Mouse (Mus musculus) lung, adult 10 weeks (tissue): ENCODE measurements around the gene Ube2dnl2. TPM values are rescaled to one million over a fixed set of nuclear protein-coding genes. Genes with fewer than 3 reads are reported as not detected.

Experiments
- polyA plus RNA-seq: library from polyadenylated mRNA; stranded (reverse); fragments of 350-450 nt; fragmentation: Illumina TruSeq; extraction: RNeasy Lipid Tissue Mini Kit (QIAGEN cat#74804); gene quantifications from one replicate; pipeline ENCODE4 v1.2.3, GENCODE M21; 2014; ENCODE audit warnings: low read depth, low replicate concordance; ENCODE audit not compliant: insufficient read depth

Ube2dnl2 gene
- not detected for polyA plus RNA-seq

DNA sequence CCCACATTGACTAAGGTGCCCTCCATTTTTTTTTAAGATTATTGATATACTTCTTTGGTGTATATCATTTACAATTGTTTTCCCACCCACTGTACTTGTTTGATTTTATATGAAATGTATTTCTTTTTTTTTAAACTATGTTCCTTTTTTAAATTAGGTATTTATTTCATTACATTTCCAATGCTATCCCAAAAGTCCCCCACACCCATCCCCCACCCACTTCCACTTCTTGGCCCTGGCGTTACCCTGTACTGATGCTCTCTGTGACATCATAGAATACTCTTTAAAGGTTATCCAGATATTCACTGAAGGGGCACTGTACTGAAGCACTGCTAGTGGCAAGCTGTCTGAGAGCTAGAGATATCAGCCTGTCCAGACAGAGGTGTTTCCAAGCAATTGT lies at the start of gene Ube2dnl2:
Gene Ube2dnl2 (plus strand): TSS at position 301 of the 400 bp plus-strand sequence.

GRCm38 (mm10) chrX:114904712-114905111 lies 2.7 kb upstream of the Ube2dnl2 start, which contains the start of gene Ube2dnl1:
Gene Ube2dnl1, plus strand, starts transcription at chrX:114905012.

Other genes starting within 250 kb of the Ube2dnl2 start
- not detected for gene Ube2dnl1, start 2.6 kb upstream of the Ube2dnl2 start, polyA plus RNA-seq